Mouse (Mus musculus) thymus, adult 2 months (tissue): ENCODE results near the gene Cenpb. TPM values are rescaled to one million over a fixed set of nuclear protein-coding genes. Genes with fewer than 3 reads are reported as not detected.

Experiments
- DNase-seq: peaks from one replicate; pipeline ENCODE4 v3.0.0; 2021
- H3K27ac ChIP-seq: fragments of 200-500 bp; 2 replicates; pipeline ENCODE4 v1.5.1; 2012; ENCODE audit warnings: low read length, control low read depth; ENCODE audit not compliant: control insufficient read depth, insufficient read depth
- H3K27me3 ChIP-seq: fragments of 200-500 bp; 2 replicates; pipeline ENCODE4 v1.6.1; 2012; ENCODE audit warnings: mild to moderate bottlenecking, low read length, moderate library complexity, mixed read lengths; ENCODE audit not compliant: control insufficient read depth, insufficient read depth
- H3K36me3 ChIP-seq: fragments of 200-500 bp; 2 replicates; pipeline ENCODE4 v1.6.1; 2012; ENCODE audit warnings: mild to moderate bottlenecking, low read length, moderate library complexity; ENCODE audit not compliant: control insufficient read depth, insufficient read depth
- H3K4me1 ChIP-seq: fragments of 200-500 bp; replicated peaks from 2 replicates; pipeline ENCODE4 v1.6.1; 2012; ENCODE audit warnings: low read length; ENCODE audit not compliant: control insufficient read depth, insufficient read depth
- H3K4me3 ChIP-seq: fragments of 200-500 bp; 2 replicates; pipeline ENCODE4 v1.5.1; 2012; ENCODE audit warnings: mild to moderate bottlenecking, low read length, control low read depth, moderate library complexity; ENCODE audit not compliant: control insufficient read depth, insufficient read depth
- CTCF ChIP-seq: fragments of 200-500 bp; IDR thresholded peaks from 2 replicates; pipeline ENCODE4 v1.5.1; 2012; ENCODE audit warnings: mild to moderate bottlenecking, control low read depth, low read length, moderate library complexity, borderline replicate concordance; ENCODE audit not compliant: control insufficient read depth, poor library complexity, insufficient read depth; ENCODE audit errors: extremely low read depth
- POLR2A ChIP-seq: fragments of 200-500 bp; IDR thresholded peaks from 2 replicates; pipeline ENCODE4 v1.6.1; 2012; ENCODE audit warnings: mild to moderate bottlenecking, low read length, control low read depth, moderate library complexity; ENCODE audit not compliant: control insufficient read depth, poor library complexity, insufficient read depth; ENCODE audit errors: extremely low read depth
- WGBS: fragments of 180-500 bp; shearing (Covaris S2); methylation state at CpG from one replicate; pipeline ENCODE4 v1.1.7; 2018; 5-methylcytosine and 5-hydroxymethylcytosine counted together
- polyA plus RNA-seq: library from polyadenylated mRNA; depleted of rRNA; stranded (reverse); fragments of >200 nt; gene quantifications from 2 replicates; pipeline ENCODE4 v1.2.3, GENCODE M21; 2012

The Cenpb gene
- polyA plus RNA-seq, 1 experiment, result 45.6 TPM

- TF ChIP-seq POLR2A, result no peak
- no peak for TF ChIP-seq CTCF
- Histone ChIP-seq H3K36me3 (no peaks in the 10 kb centered on the region), H3K27ac (no peak overlapping the region), H3K4me1 (no peaks in the 10 kb centered on the region), H3K27me3 (no peaks in the 10 kb centered on the region), H3K4me3 (no peak overlapping the region)
- WGBS, result 95% methylated on average over 11 of the region's 11 CpGs
- no peak for DNase-seq
Observed at GRCm38 (mm10) chr2:131135521-131136139, 44.2 kb downstream of the Cenpb start.

- DNase-seq, result no peak
- H3K27ac ChIP-seq, result no peak overlapping the region
- TF ChIP-seq CTCF, result no peak
- TF ChIP-seq POLR2A, result no peak
- no peaks in the 10 kb centered on the region for H3K27me3 ChIP-seq
- H3K4me3 ChIP-seq, result no peak overlapping the region
- H3K36me3 ChIP-seq, result no peaks in the 10 kb centered on the region
- no peaks in the 10 kb centered on the region for H3K4me1 ChIP-seq
- WGBS, result 95% methylated on average over 8 of the region's 8 CpGs
Observed at GRCm38 (mm10) chr2:131134826-131135400, 45.0 kb downstream of the Cenpb start.

- Histone ChIP-seq H3K27me3 (no peaks in the 10 kb centered on the region), H3K4me1 (no peaks in the 10 kb centered on the region), H3K4me3 (no peak overlapping the region), H3K27ac (no peak overlapping the region), H3K36me3 (no peaks in the 10 kb centered on the region)
- TF ChIP-seq CTCF (no peak), POLR2A (no peak)
- DNase-seq, result no peak
- WGBS, result 25% methylated on average over 1 of the region's 1 CpGs
Observed at GRCm38 (mm10) chr2:131134381-131134780, 45.5 kb downstream of the Cenpb start.

- Histone ChIP-seq H3K27ac (no peak within 1 kb of the TSS), H3K4me1 (peaks cover 5% of the 10 kb centered on the region), H3K4me3 (no peak within 1 kb of the TSS), H3K27me3 (no peaks in the 10 kb centered on the region), H3K36me3 (no peaks in the 10 kb centered on the region)
- no peak for DNase-seq
- WGBS, result 95% methylated on average over 9 of the region's 9 CpGs
- TF ChIP-seq POLR2A (no peak), CTCF (no peak)
Observed at GRCm38 (mm10) chr2:131132930-131133547, 46.8 kb downstream of the Cenpb start, which contains the start of gene Gm11037. Gene Gm11037, plus strand, starts transcription at chr2:131133497.

GRCm38 (mm10) chr2:131132111-131132888 lies 47.6 kb downstream of the Cenpb start:
- Histone ChIP-seq H3K4me1 (peaks cover 10% of the 10 kb centered on the region), H3K36me3 (no peaks in the 10 kb centered on the region), H3K27ac (no peak overlapping the region), H3K4me3 (no peak overlapping the region), H3K27me3 (no peaks in the 10 kb centered on the region)
- no peak for DNase-seq
- 93% methylated on average over 10 of the region's 10 CpGs for WGBS
- TF ChIP-seq CTCF (no peak), POLR2A (no peak)

GRCm38 (mm10) chr2:131130849-131131248 lies 49.0 kb downstream of the Cenpb start:
- H3K4me3 ChIP-seq, result no peak overlapping the region
- H3K27me3 ChIP-seq, result no peaks in the 10 kb centered on the region
- 95% methylated on average over 2 of the region's 2 CpGs for WGBS
- H3K27ac ChIP-seq, result no peak overlapping the region
- TF ChIP-seq CTCF (no peak), POLR2A (no peak)
- peaks cover 16% of the 10 kb centered on the region for H3K4me1 ChIP-seq
- DNase-seq, result no peak
- H3K36me3 ChIP-seq, result no peaks in the 10 kb centered on the region
